Comparison of ENCODE assay signal across 19 mouse cellular contexts in genomic region chr10:94014200-94014599, GRCm38 (mm10). TPM values are rescaled to one million over a fixed set of nuclear protein-coding genes. Genes with fewer than 3 reads are reported as not detected.
A peak's percentile ranks its signal among the peaks of the same experiment; 100 is the strongest.
DNase-seq lines count a peak whose midpoint lies in the region; TF ChIP-seq lines count a peak whose summit lies in the region.
"Had no signal": no experiment of that assay in that cellular context is flagged by ENCODE, and none has a peak within 500 bp of the region (broad histone marks: within the 10 kb centered on the region; RNA-seq: fewer than 3 reads in every experiment).

No protein-coding gene starts in this region.

- H3K4me3 ChIP-seq in heart, embryonic 10.5 days = no peak overlapping the region
- H3K4me3 ChIP-seq: heart, embryonic 12.5 days; layer of hippocampus, adult 2 months; left cerebral cortex, adult 2 months; megakaryocyte, embryonic 14.5 days; neural tube, embryonic 13.5 days had no signal

- DNase-seq in heart, adult 11 months = peak; percentile 87
- no peak for DNase-seq in heart, embryonic 10.5 days (ENCODE audit: low spot score)
- peak; percentile 63 for DNase-seq in 416B (ENCODE audit: low read depth)
- peak; percentile 13 for DNase-seq in brain, embryonic 14.5 days (ENCODE audit: low read depth)
- DNase-seq in kidney, postnatal 14 days = peak; percentile 47
- no peak for DNase-seq in spleen, adult 12 weeks (ENCODE audit: low spot score)
- no peak for DNase-seq in adrenal gland, postnatal 4 days (ENCODE audit: low spot score in 2 of 2)
- DNase-seq in embryo, embryonic 10.5 days (ENCODE audit: low spot score) = no peak
- DNase-seq: cerebellum, adult 11 months; cerebellum, postnatal 14 days; gastrocnemius, postnatal 25 days; right cerebral cortex, postnatal 14 days had no signal

- peaks cover 4% of the 10 kb centered on the region; the same call in 1 of the 2 replicates for H3K4me1 ChIP-seq in heart, embryonic 10.5 days

- TF ChIP-seq CTCF in brain, embryonic 14.5 days (IDR thresholded peaks at IDR 0.05; ENCODE audit: borderline replicate concordance, extremely low read depth, insufficient read depth, insufficient read length) = no peak

- WGBS in heart, embryonic 10.5 days = 76% methylated on average over 4 of the region's 4 CpGs

- TF ChIP-seq POLR2A in brain, embryonic 14.5 days (IDR thresholded peaks at IDR 0.05; ENCODE audit: borderline replicate concordance, extremely low read depth, insufficient read depth, insufficient read length, poor library complexity, severe bottlenecking) = no peak

- no peaks in the 10 kb centered on the region for H3K9me3 ChIP-seq in heart, embryonic 10.5 days
- H3K9me3 ChIP-seq: heart, embryonic 12.5 days; megakaryocyte, embryonic 14.5 days; neural tube, embryonic 13.5 days had no signal

- H3K36me3 ChIP-seq in heart, embryonic 10.5 days = peaks cover 4% of the 10 kb centered on the region; the same call in 1 of the 2 replicates
- H3K36me3 ChIP-seq: neural tube, embryonic 13.5 days had no signal

- H3K27ac ChIP-seq in heart, embryonic 10.5 days = no peak overlapping the region
- H3K27ac ChIP-seq: layer of hippocampus, adult 2 months; left cerebral cortex, adult 2 months; liver, embryonic 14.5 days; neural tube, embryonic 13.5 days; stomach, postnatal 0 days had no signal

- no peaks in the 10 kb centered on the region for H3K27me3 ChIP-seq in heart, embryonic 10.5 days (ENCODE audit: insufficient read depth, poor library complexity, severe bottlenecking)
- H3K27me3 ChIP-seq: heart, embryonic 12.5 days; neural tube, embryonic 13.5 days had no signal

RNA-seq across cellular contexts. Expression of gene Vezt, which starts 21.4 kb away (rescaled TPM):
- polyA plus RNA-seq in heart, embryonic 10.5 days (2016; fragmentation: Nextera tagmentation; extraction: Ambion mirVana) = 20.6 and 26.3 TPM in 2 replicates
- 53.2 and 56.2 TPM in 2 replicates for polyA plus RNA-seq in brain, embryonic 14.5 days (2012; rRNA removed)
- 10 to 100 TPM; 29.0 to 34.7 TPM for total RNA-seq in adrenal gland, postnatal 4 days (2021)

RNA-seq across cellular contexts. Expression of gene Fgd6, which starts 21.6 kb away (rescaled TPM):
- polyA plus RNA-seq in heart, embryonic 10.5 days (2016; fragmentation: Nextera tagmentation; extraction: Ambion mirVana) = 2.9 and 4.5 TPM in 2 replicates
- 2.9 and 5.4 TPM in 2 replicates for polyA plus RNA-seq in brain, embryonic 14.5 days (2012; rRNA removed)
- 1 to 10 TPM; 5.8 TPM for total RNA-seq in adrenal gland, postnatal 4 days (2021)

Comparison
In these comparisons a context has a peak if more than half of its experiments do, and no peak if none do; other contexts are left out.
1. DNase-seq: peak in heart, adult 11 months (single experiment), 416B (single experiment), brain, embryonic 14.5 days (single experiment) and kidney, postnatal 14 days (single experiment); none in heart, embryonic 10.5 days (single experiment), spleen, adult 12 weeks (single experiment), adrenal gland, postnatal 4 days (0 of 2) and embryo, embryonic 10.5 days (single experiment).